Mouse (Mus musculus) subcutaneous adipose tissue, adult 2 months (tissue): ENCODE measurements around the gene Rgs1. TPM values are rescaled to one million over a fixed set of nuclear protein-coding genes. Genes with fewer than 3 reads are reported as not detected.

Experiments used
- polyA plus RNA-seq: library from polyadenylated mRNA; depleted of rRNA; stranded (reverse); fragments of >200 nt; gene quantifications from 2 replicates; pipeline ENCODE4 v1.2.3, GENCODE M21; 2012; ENCODE audit warnings: low replicate concordance; rRNA removed

The Rgs1 gene
- 0.34 and 0.68 TPM in 2 replicates for polyA plus RNA-seq

DNA sequence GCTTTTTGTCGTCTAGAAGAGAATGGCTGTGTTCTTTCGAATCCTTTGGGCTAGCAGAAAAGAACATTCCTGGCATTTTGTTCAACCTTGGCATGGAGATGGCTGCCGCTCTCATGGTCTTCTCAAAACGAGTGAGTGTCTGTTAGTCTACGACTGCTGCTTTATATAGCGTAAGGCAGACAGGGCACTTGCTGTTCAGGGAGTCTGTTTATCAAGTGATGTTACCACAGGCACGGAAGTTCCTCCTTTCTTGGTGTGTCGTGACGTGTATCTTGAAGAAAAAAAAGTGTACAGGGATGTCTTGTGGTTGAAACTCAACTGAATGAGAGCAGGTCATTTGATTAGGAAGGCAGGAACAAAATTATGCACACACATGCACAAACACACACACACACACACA is at the start of gene Rgs1:
Gene Rgs1 (minus strand): TSS at position 320 of the 400 bp plus-strand sequence.

Other genes with a start within 250 kb of the Rgs1 start
- 3.9 and 19.3 TPM in 2 replicates for gene Rgs2, start 245.1 kb downstream of the Rgs1 start, polyA plus RNA-seq
- not detected in 2 replicates for gene Rgs13, start 71.9 kb downstream of the Rgs1 start, polyA plus RNA-seq